Mouse (Mus musculus): ENCODE measurements around the gene Psd4. TPM values are rescaled to one million over a fixed set of nuclear protein-coding genes. Genes with fewer than 3 reads are reported as not detected.

Psd4 gene
- total RNA-seq (2023): 100 to 1,000 TPM; 209 to 218 TPM

GRCm38 (mm10) chr2:24367030-24367894 is at the start of gene Psd4:
Gene Psd4 (plus strand): TSS chr2:24367580.

GRCm38 (mm10) chr2:24336545-24336944 is 30.8 kb upstream of the Psd4 start, which contains the start of gene Il1rn:
Gene Il1rn (plus strand): TSS chr2:24336853.

Other genes with a start within 250 kb of the Psd4 start
- not detected for gene Il1f8, start 214.4 kb upstream of the Psd4 start, total RNA-seq (2023)
- gene Il1f9, start 181.1 kb upstream of the Psd4 start, total RNA-seq (2023): not detected
- not detected for gene Il1f6, start 152.2 kb upstream of the Psd4 start, total RNA-seq (2023)
- gene Il1f5, start 90.6 kb upstream of the Psd4 start, total RNA-seq (2023): not detected
- gene Il1f10, start 76.4 kb upstream of the Psd4 start, total RNA-seq (2023): not detected
- gene Il1rn, start 30.7 kb upstream of the Psd4 start, total RNA-seq (2023): not detected
- gene Pax8, start 108.0 kb downstream of the Psd4 start, total RNA-seq (2023): not detected